In the genomic region with DNA sequence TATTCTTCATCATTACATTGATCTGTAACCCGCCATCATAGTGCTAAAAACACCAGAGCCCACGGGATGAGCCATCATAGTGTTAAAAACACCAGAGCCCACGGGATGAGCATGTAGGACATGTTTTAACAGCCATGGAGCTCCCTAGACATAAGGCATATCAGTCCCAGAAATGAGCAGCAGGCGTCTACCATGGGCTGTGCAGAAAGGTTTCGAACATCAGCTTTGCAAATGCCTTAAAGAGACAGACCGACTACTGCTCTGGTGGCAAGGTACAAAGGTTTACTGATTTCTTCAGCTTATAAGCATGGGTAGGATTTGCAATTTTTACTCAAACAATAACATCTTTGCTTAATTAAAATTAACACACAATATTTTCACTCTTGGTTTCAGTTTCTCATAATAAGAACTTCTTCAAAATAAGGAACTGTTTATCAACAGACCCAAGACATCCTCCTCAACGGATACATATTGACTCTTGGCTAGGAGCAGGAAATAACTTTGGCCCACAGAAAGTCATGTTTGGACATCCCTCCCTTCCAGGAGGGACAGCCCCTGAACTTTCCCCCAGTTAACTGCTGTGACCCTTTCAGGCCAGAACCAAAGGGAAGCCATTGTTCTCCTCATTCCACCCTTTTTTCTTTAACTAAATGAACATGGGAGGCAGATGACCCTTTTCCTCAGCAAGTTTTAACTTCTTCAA, we compare ENCODE assay signal across 21 mouse cellular contexts. TPM values are rescaled to one million over a fixed set of nuclear protein-coding genes. Genes with fewer than 3 reads are reported as not detected.
DNase-seq lines count a peak whose midpoint lies in the region; ATAC-seq and TF ChIP-seq lines count a peak whose summit lies in the region.
"Had no signal": no experiment of that assay in that cellular context is flagged by ENCODE, and none has a peak within 500 bp of the region (broad histone marks: within the 10 kb centered on the region; RNA-seq: fewer than 3 reads in every experiment).

No protein-coding gene starts in this region.

- H3K4me2 ChIP-seq in liver, postnatal 0 days (ENCODE audit: low read depth, low read length) = no peak overlapping the region
- H3K4me2 ChIP-seq: forebrain, embryonic 13.5 days; liver, embryonic 13.5 days; midbrain, embryonic 12.5 days; neural tube, embryonic 15.5 days had no signal

- peaks cover 3% of the 10 kb centered on the region; the same call in 1 of the 2 replicates for H3K4me1 ChIP-seq in liver, postnatal 0 days (ENCODE audit: insufficient read depth)
- H3K4me1 ChIP-seq in thymus, adult 2 months (replicated peaks; ENCODE audit: control insufficient read depth, insufficient read depth, low read length) = no peaks in the 10 kb centered on the region
- H3K4me1 ChIP-seq: forebrain, embryonic 13.5 days; liver, embryonic 13.5 days; midbrain, embryonic 12.5 days; neural tube, embryonic 15.5 days had no signal

- no peak for TF ChIP-seq CTCF in liver, postnatal 0 days (IDR thresholded peaks at IDR 0.05; ENCODE audit: low read depth)
- TF ChIP-seq CTCF in thymus, adult 2 months (IDR thresholded peaks at IDR 0.05; ENCODE audit: borderline replicate concordance, control insufficient read depth, extremely low read depth, insufficient read depth, low read length, poor library complexity) = no peak

- peak; percentile 68 for ATAC-seq in liver, postnatal 0 days
- ATAC-seq: activated CD4-positive, CD25-positive, alpha-beta regulatory T cell, adult 4 months; forebrain, embryonic 13.5 days; hindbrain, embryonic 16.5 days; intestine, postnatal 0 days; Patski had no signal

- no peaks in the 10 kb centered on the region for H3K9me3 ChIP-seq in liver, postnatal 0 days (ENCODE audit: low read length)
- H3K9me3 ChIP-seq: forebrain, embryonic 13.5 days; liver, embryonic 13.5 days; midbrain, embryonic 12.5 days; neural tube, embryonic 15.5 days had no signal

- 43% methylated on average over 7 of the region's 7 CpGs for WGBS in liver, postnatal 0 days (ENCODE audit: insufficient replicate concordance)
- 54% methylated on average over 7 of the region's 7 CpGs for WGBS in thymus, adult 2 months

- no peaks in the 10 kb centered on the region for H3K27me3 ChIP-seq in liver, postnatal 0 days (ENCODE audit: insufficient read depth, low read length)
- no peaks in the 10 kb centered on the region for H3K27me3 ChIP-seq in thymus, adult 2 months (ENCODE audit: control insufficient read depth, insufficient read depth, low read length)
- H3K27me3 ChIP-seq: forebrain, embryonic 13.5 days; liver, embryonic 13.5 days; midbrain, embryonic 12.5 days; neural tube, embryonic 15.5 days; Patski had no signal

- H3K9ac ChIP-seq in liver, postnatal 0 days (replicated peaks) = no peak overlapping the region
- H3K9ac ChIP-seq: forebrain, embryonic 13.5 days; liver, embryonic 13.5 days; midbrain, embryonic 12.5 days; neural tube, embryonic 15.5 days had no signal

- no peaks in the 10 kb centered on the region for H3K36me3 ChIP-seq in liver, postnatal 0 days (replicated peaks; ENCODE audit: insufficient read depth, low read length)
- no peaks in the 10 kb centered on the region for H3K36me3 ChIP-seq in thymus, adult 2 months (ENCODE audit: control insufficient read depth, insufficient read depth, low read length)
- H3K36me3 ChIP-seq: liver, embryonic 13.5 days; midbrain, embryonic 12.5 days; neural tube, embryonic 15.5 days had no signal

- H3K27ac ChIP-seq in liver, postnatal 0 days (ENCODE audit: low read depth) = no peak overlapping the region
- H3K27ac ChIP-seq in thymus, adult 2 months (ENCODE audit: control insufficient read depth, insufficient read depth, low read length) = no peak overlapping the region
- H3K27ac ChIP-seq: forebrain, embryonic 13.5 days; liver, embryonic 13.5 days; midbrain, embryonic 12.5 days; neural tube, embryonic 15.5 days had no signal

- peak; percentile 58; the same call in 1 of the 2 replicates for TF ChIP-seq EP300 in liver, postnatal 0 days (IDR thresholded peaks at IDR 0.05; ENCODE audit: low read depth)

- H3K4me3 ChIP-seq in liver, postnatal 0 days (ENCODE audit: low read depth, low read length) = no peak overlapping the region
- no peak overlapping the region for H3K4me3 ChIP-seq in thymus, adult 2 months (ENCODE audit: control insufficient read depth, insufficient read depth, low read length)
- H3K4me3 ChIP-seq: forebrain, embryonic 13.5 days; liver, embryonic 13.5 days; midbrain, embryonic 12.5 days; neural tube, embryonic 15.5 days had no signal

- TF ChIP-seq POLR2A in thymus, adult 2 months (IDR thresholded peaks at IDR 0.05; ENCODE audit: control insufficient read depth, extremely low read depth, insufficient read depth, low read length, poor library complexity) = no peak

- DNase-seq in embryo, embryonic 10.5 days (ENCODE audit: low spot score) = peak; percentile 12
- DNase-seq in embryo, embryonic 9.5 days (ENCODE audit: extremely low spot score) = no peak
- DNase-seq in kidney, adult 9 months = peak; percentile 20
- DNase-seq in kidney, adult 18-20 months = no peak
- peak; percentile 53 for DNase-seq in A20 (ENCODE audit: low read depth, low spot score)
- DNase-seq in liver, postnatal 0 days = peak; percentile 35
- no peak for DNase-seq in thymus, adult 2 months
- DNase-seq in urinary bladder, postnatal 14 days (ENCODE audit: low spot score) = no peak
- DNase-seq: cerebellum, adult 9-11 months; gastrocnemius, postnatal 36 days; layer of hippocampus, postnatal 36 days; liver, embryonic 13.5 days; right cerebral cortex, postnatal 25 days; thymus, postnatal 36 days had no signal

RNA-seq across cellular contexts. Expression of a gene that starts 10.4 kb away (rescaled TPM):
- polyA plus RNA-seq in liver, postnatal 0 days (2015; fragmentation: Nextera tagmentation; extraction: Ambion mirVana) = 2.5 and 4.1 TPM in 2 replicates
- 1.0 and 1.6 TPM in 2 replicates for polyA plus RNA-seq in thymus, adult 2 months (2012; rRNA removed)

RNA-seq across cellular contexts. Expression of a gene that starts 11.3 kb away (rescaled TPM):
- polyA plus RNA-seq in liver, postnatal 0 days (2015; fragmentation: Nextera tagmentation; extraction: Ambion mirVana) = 18.2 and 21.9 TPM in 2 replicates
- 41.7 and 54.4 TPM in 2 replicates for polyA plus RNA-seq in thymus, adult 2 months (2012; rRNA removed)

RNA-seq across cellular contexts. Expression of a gene that starts 38.2 kb away (rescaled TPM):
- polyA plus RNA-seq in liver, postnatal 0 days (2015; fragmentation: Nextera tagmentation; extraction: Ambion mirVana) = 0.44 and 0.95 TPM in 2 replicates
- 5.4 and 8.8 TPM in 2 replicates for polyA plus RNA-seq in thymus, adult 2 months (2012; rRNA removed)
- polyA plus RNA-seq: activated CD4-positive, CD25-positive, alpha-beta regulatory T cell, adult 4 months; forebrain, embryonic 13.5 days; hindbrain, embryonic 16.5 days; intestine, postnatal 0 days had no signal

Comparison
In these comparisons a context has a peak if more than half of its experiments do, and no peak if none do; other contexts are left out.
1. DNase-seq: peak in embryo, embryonic 10.5 days (single experiment), kidney, adult 9 months (single experiment), A20 (single experiment) and liver, postnatal 0 days (single experiment); none in embryo, embryonic 9.5 days (single experiment), kidney, adult 18-20 months (single experiment), thymus, adult 2 months (single experiment) and urinary bladder, postnatal 14 days (single experiment).